Mouse (Mus musculus) spleen, adult 12 weeks (tissue): ENCODE measurements around the gene Amotl1.
"Not testable (repeated sequence)": the region's sequence is repeated elsewhere in the genome, so short reads cannot be mapped to it uniquely, and the experiment has no call there.

Experiments
- DNase-seq: peaks from one replicate; pipeline ENCODE4 v3.0.0; 2022; ENCODE audit warnings: low spot score

Amotl1 gene

GRCm38 (mm10) chr9:14603475-14603874, 41.4 kb downstream of the Amotl1 start:
- no peak for DNase-seq

- no peak for DNase-seq
Measured at GRCm38 (mm10) chr9:14599799-14600198, 45.1 kb downstream of the Amotl1 start.

- DNase-seq, result no peak
Measured at GRCm38 (mm10) chr9:14598157-14598556, 46.7 kb downstream of the Amotl1 start.

- DNase-seq, result no peak
Measured at GRCm38 (mm10) chr9:14597429-14597828, 47.4 kb downstream of the Amotl1 start.

GRCm38 (mm10) chr9:14596858-14597257, 48.0 kb downstream of the Amotl1 start:
- no peak for DNase-seq

DNA sequence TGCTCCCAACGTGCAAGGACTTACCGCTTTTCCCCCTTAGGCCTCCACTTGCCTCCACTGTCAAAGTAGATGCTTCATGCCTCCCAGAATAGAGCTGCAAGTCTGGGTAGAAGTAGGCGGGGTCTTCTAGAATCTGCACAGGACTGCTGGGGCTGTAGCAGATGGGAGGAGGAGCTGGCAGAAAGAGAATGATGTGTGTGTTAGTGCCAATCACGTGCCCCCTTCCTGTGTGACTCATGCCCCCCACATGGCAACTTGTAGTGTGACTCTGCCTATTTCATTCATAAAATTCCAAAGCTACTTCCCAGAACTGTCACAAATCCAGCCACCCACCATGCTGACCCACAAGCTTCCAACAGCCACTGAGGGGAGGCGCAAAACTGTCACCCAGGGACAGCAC, 48.4 kb downstream of the Amotl1 start:
- DNase-seq, result no peak

DNA sequence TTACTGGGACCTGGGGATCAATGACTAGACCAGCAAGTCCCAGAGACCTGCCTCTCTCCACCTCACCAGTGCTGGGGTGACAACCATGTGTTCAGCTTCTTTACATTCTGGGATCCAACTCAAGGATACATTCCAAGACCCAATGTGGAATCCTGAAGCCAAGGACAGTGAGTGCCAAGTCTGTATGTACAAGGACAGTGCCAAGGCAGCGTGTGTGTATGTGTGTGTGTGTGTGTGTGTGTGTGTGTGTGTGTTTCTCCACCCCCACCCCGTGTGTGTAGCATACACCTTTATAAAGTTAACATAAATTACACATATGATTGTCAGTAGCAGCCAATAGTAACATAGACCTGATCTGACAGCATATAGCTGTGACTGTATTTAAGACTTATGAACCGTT, 49.0 kb downstream of the Amotl1 start:
- no peak for DNase-seq

- no peak for DNase-seq
Measured at GRCm38 (mm10) chr9:14593880-14594279, 51.0 kb downstream of the Amotl1 start.

GRCm38 (mm10) chr9:14590666-14591065, 54.2 kb downstream of the Amotl1 start:
- no peak for DNase-seq

DNA sequence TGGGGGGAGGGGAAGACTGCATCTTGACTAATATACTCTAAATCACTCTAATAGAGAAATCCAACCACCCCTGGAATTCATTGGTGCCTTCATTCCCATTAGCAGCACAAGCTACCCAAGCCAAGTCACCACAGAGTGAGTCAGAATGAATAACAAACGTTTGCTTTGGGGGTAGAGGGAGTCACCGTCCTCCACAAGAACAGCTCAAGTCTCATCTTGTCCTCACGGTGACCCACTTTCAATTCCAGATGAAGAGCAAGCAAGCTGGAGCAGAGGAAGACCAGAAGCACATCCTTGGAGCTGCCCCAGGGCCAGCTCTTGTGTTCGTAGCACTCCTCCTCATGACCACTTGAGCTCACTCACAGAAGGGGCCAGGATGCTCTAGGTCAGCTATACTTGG, 56.2 kb downstream of the Amotl1 start:
- DNase-seq, result no peak

DNA sequence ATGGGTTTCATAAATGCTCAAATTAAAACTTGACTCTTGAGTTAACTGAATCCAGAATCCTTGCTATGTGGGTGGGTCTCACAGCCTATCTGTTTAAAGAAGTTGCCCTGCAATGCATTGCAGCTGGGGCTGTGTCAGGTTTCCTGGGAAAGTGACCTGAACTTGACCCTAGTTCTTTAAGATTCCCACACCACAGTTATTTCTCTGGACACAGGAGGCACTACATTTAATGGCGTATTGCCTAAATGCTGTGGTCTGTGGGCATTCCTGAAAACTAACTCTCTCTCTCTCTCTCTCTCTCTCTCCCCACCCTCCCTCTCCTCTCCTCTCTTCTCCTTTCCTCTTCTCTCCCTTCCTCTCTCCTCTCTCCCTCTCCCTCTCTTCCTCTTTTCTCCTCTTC, 59.2 kb downstream of the Amotl1 start:
- DNase-seq, result no peak

GRCm38 (mm10) chr9:14578960-14579359, 65.9 kb downstream of the Amotl1 start:
- no peak for DNase-seq

- not testable (repeated sequence) for DNase-seq
Measured at GRCm38 (mm10) chr9:14576359-14576758, 68.5 kb downstream of the Amotl1 start.

DNA sequence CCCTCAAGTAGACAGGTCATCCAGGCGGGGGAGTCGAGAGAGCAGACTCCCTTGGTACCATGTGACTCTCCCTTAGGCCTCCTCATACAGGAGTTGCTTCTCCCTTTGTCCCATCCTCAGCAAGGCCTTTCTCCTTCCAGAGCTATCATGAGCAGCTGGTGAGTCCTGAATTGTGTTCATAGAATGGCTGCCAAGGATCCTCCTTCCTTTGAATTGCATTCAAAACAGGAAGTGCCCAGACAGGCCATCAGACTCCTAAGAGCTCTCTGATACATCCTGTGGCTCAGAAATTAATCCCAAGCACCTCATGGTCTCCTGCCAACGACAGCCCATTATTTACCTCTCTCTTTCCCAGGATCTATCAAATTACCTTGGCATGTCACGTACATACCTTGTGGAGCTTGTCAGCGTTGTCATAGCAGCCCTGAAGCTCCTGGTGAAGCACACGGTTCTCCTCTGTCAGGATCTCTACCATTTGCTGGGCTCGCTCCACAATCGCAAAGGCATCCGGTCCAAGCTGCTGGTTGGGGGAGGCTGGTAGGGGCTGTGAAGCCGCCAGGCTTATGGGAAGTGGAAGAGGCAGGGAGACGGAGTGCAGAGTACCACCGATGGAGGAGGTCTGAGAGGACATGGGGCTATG, 70.0 kb downstream of the Amotl1 start:
- DNase-seq, result no peak

DNA sequence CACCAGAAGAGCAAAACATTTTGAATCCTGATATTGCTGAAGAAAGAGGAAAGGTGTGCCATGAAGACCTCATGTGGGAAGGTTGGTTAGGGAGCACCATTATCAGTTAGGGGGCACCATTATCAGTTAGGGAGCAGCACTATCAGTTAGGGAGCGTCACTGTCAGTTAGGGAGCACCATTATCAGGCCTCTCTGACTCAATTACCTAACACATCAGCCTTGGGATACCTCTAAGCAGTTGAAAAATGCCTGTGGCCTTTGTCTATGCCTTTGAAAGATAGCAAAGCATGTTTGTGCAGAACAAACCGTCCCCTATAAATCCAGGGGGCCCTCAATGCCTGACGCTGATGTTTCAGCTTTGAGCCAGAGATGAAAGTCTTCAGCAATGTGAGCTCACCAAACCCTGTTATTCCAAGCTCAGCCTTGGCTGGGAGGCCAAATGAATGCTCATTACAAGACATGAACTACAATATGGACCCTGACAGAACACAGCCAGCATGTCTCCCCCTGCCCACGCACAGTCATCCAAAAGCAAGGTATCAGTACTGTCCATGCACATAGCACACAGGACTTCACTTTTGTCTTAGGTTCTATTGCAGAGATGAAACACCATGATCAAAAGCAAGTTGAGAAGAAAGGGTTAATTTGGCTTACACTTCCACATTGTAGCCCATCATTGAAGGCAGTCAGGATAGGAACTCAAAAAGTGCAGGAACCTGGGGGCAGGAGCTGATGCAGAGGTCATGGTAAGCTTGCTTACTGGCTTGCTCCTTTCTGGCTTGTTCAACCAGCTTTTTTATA, 75.5 kb downstream of the Amotl1 start:
- no peak for DNase-seq

- no peak for DNase-seq
Measured at GRCm38 (mm10) chr9:14568487-14568886, 76.4 kb downstream of the Amotl1 start.

GRCm38 (mm10) chr9:14564486-14564885, 80.4 kb downstream of the Amotl1 start:
- DNase-seq, result no peak

- DNase-seq, result no peak
Measured at GRCm38 (mm10) chr9:14563351-14563750, 81.5 kb downstream of the Amotl1 start.

DNA sequence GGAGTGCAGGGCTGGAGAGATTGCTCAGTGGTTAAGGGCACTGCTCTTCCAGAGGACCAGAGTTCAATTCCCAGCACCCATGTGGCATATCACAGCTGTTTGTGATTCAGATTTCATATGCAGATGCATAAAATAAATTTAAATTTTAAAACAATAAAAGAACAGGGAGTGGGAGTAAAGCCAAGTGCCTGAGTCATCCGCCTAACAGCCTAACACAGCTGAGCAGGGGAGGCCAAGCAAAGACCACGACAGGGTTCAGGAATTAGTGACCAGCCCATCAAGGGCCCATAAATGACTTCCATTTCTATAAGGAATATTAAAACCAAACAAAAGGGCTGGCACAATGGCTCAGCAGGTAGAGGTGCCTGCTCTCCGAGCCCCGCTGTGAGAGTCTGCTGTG, 84.3 kb downstream of the Amotl1 start:
- DNase-seq, result no peak

GRCm38 (mm10) chr9:14559996-14560395, 84.9 kb downstream of the Amotl1 start:
- DNase-seq, result no peak

DNA sequence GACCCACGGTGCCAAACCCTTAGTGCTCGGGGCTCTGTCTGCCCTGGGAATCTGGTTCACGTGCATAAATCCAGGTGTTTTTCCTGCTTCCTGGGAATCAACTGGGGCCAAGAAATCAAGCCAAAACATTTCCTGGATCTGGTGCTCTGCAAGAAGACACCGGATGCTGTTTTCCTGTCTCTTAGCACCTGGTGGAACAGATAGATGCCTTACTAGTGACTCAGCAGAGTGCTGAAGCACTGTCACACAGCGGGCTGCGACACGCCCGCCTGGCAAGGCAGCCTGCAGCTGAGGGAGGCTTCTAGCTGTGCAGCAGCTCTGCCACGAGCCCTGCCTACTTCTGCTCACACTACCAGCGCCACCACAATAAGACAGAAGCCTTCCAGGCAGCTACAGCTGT, 85.4 kb downstream of the Amotl1 start:
- DNase-seq, result no peak

DNA sequence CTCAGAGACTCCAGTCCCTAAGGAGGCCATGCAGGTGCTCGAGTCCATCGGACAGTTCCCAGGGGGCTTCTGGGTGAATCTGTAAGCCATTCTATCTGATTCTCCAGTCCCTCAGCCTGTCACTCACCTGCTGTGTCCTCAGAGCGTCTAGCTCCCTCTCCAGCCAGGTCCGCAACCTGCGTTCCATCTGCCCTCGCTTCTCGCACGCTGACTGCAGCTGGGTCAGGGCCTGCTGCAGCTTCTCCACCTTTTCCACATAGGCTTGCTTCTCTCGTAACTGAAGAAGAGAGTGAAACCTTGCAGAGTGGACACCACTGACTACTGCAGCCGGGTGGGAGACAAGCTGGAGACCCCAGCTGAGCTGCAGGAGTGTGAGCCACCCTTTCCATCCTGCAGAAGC, 86.5 kb downstream of the Amotl1 start:
- DNase-seq, result no peak

DNA sequence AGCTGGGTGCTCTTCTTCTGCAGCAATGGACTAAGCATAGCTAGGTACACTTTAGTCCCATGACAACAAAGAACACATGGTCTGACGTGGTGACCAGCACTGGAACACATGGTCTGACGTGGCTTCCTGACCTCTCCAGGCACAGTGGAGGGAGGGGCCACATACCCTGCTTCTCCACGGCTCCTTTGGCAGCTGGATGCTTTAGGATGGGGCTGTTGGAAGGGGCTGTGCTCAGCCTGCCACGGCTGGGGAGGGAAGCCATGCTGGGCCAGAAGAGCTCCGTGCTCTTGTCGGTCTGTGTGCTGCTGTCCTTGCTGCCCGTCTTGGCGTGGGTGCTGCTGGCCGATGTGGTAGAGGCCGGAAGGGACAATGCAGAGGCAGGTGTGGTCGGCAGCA, 96.5 kb downstream of the Amotl1 start:
- no peak for DNase-seq
